Mouse (Mus musculus) CH12.LX (cell line): Measurements from ENCODE around the gene Agtrap.

Source experiments
- CTCF ChIP-seq, 2 experiments: IDR thresholded peaks in 1 of 2; conservative IDR thresholded peaks in 1 of 2; 2 replicates each; pipeline ENCODE4 v1.5.1; 2011 to 2012; ENCODE audit warnings: low read depth in 2 of 2, low read length in 2 of 2, improper control_type of control experiment in 1 of 2, inconsistent platforms in 1 of 2, mild to moderate bottlenecking in 1 of 2, moderate library complexity in 1 of 2
- ETS1 ChIP-seq: conservative IDR thresholded peaks from 2 replicates; pipeline ENCODE4 v1.6.1; 2012; ENCODE audit warnings: low read depth, mild to moderate bottlenecking, inconsistent platforms, low read length, improper control_type of control experiment, moderate library complexity
- KAT2A ChIP-seq: IDR thresholded peaks from 2 replicates; pipeline ENCODE4 v1.6.1; 2012; ENCODE audit warnings: low read length, improper control_type of control experiment, inconsistent platforms; ENCODE audit not compliant: insufficient replicate concordance
- MAX ChIP-seq: IDR thresholded peaks from 2 replicates; pipeline ENCODE4 v1.6.1; 2011; ENCODE audit warnings: low read length, improper control_type of control experiment
- MAZ ChIP-seq: IDR thresholded peaks from 2 replicates; pipeline ENCODE4 v1.6.1; 2012; ENCODE audit warnings: low read depth, mild to moderate bottlenecking, inconsistent platforms, low read length, improper control_type of control experiment, moderate library complexity
- MYC ChIP-seq: IDR thresholded peaks from 2 replicates; pipeline ENCODE4 v1.6.1; 2011; ENCODE audit warnings: low read depth, mild to moderate bottlenecking, improper control_type of control experiment, low read length
- NRF1 ChIP-seq: IDR thresholded peaks from 2 replicates; pipeline ENCODE4 v1.6.1; 2014; ENCODE audit warnings: low read depth, mild to moderate bottlenecking, inconsistent platforms, low read length, improper control_type of control experiment, moderate library complexity
- POLR2AphosphoS2 ChIP-seq: IDR thresholded peaks from 2 replicates; pipeline ENCODE4 v1.6.1; 2011; ENCODE audit warnings: low read depth, low read length, improper control_type of control experiment
- RCOR1 ChIP-seq: conservative IDR thresholded peaks from 2 replicates; pipeline ENCODE4 v1.6.1; 2012; ENCODE audit warnings: low read depth, mild to moderate bottlenecking, inconsistent platforms, low read length, improper control_type of control experiment
- TBP ChIP-seq: conservative IDR thresholded peaks from 2 replicates; pipeline ENCODE4 v1.6.1; 2011; ENCODE audit warnings: low read depth, low read length, improper control_type of control experiment
- TCF12 ChIP-seq: IDR thresholded peaks from 2 replicates; pipeline ENCODE4 v1.6.1; 2014; ENCODE audit warnings: low read depth, mild to moderate bottlenecking, inconsistent platforms, low read length, improper control_type of control experiment
- USF1 ChIP-seq: IDR thresholded peaks from 2 replicates; pipeline ENCODE4 v1.6.1; 2014; ENCODE audit warnings: low read depth, mild to moderate bottlenecking, inconsistent platforms, low read length, improper control_type of control experiment
- USF2 ChIP-seq: conservative IDR thresholded peaks from 2 replicates; pipeline ENCODE4 v1.6.1; 2011; ENCODE audit warnings: low read depth, low read length, improper control_type of control experiment
- ZC3H11A ChIP-seq: IDR thresholded peaks from 2 replicates; pipeline ENCODE4 v1.6.1; 2012; ENCODE audit warnings: low read depth, mild to moderate bottlenecking, inconsistent platforms, low read length, improper control_type of control experiment

DNA sequence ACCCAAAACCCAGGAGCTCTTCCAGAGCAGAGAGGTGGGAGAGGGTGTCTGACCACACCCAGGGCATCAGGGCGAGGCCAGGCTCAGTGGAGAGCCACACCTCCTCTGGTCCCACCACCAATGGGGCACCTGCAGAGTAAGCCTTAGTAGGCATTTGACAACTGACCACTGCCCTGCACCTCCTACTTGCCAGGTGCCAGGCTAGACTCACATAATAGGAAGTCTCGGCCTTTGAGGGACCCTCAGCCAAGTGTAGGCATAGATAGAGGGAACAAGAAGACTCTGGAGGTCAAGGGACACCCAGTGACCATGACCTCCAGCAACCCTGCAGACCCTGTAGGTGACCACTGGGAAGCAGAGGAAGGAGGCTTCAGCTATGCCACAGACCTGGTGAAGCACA lies 43.7 kb downstream of the Agtrap start:
- TF ChIP-seq TCF12 (no peak), USF1 (no peak), POLR2AphosphoS2 (no peak), CTCF (conservative IDR thresholded peaks at IDR 0.05 in 1 of 2, IDR thresholded peaks at IDR 0.05 in 1 of 2; ENCODE audit: low read depth in 2 of 2, low read length in 2 of 2) (no peak), TBP (no peak), RCOR1 (no peak), MYC (no peak), USF2 (no peak), MAZ (no peak), KAT2A (no peak), NRF1 (no peak), ETS1 (no peak), MAX (no peak), ZC3H11A (no peak)
